Mouse (Mus musculus) limb, embryonic 10.5 days (tissue): ENCODE results near the gene 4930519P11Rik. TPM values are rescaled to one million over a fixed set of nuclear protein-coding genes. Genes with fewer than 3 reads are reported as not detected.

Experiments
- polyA plus RNA-seq: library from polyadenylated mRNA; unstranded; fragments of >200 nt; fragmentation: Nextera tagmentation; extraction: Ambion mirVana; gene quantifications from 2 replicates; pipeline ENCODE4 v1.2.1, GENCODE M21; 2016

Gene 4930519P11Rik
- polyA plus RNA-seq, 1 experiment from 2014 or later = 0.64 TPM

Other genes with a start within 250 kb of the 4930519P11Rik start
- 15.6 and 20.6 TPM in 2 replicates for gene Cdk5rap1, start 240.4 kb downstream of the 4930519P11Rik start, polyA plus RNA-seq
- 2.8 and 3.2 TPM in 2 replicates for gene Snta1, start 205.3 kb downstream of the 4930519P11Rik start, polyA plus RNA-seq
- 54.0 and 59.2 TPM in 2 replicates for gene Cbfa2t2, start 177.0 kb downstream of the 4930519P11Rik start, polyA plus RNA-seq
- 1.1 and 1.6 TPM in 2 replicates for gene 1700003F12Rik, start 66.4 kb downstream of the 4930519P11Rik start, polyA plus RNA-seq
- gene Actl10, start 61.7 kb downstream of the 4930519P11Rik start, polyA plus RNA-seq = 0.16 and 0.28 TPM in 2 replicates
- gene Necab3, start 54.5 kb downstream of the 4930519P11Rik start, polyA plus RNA-seq = 2.0 and 2.1 TPM in 2 replicates
- gene E2f1, start 43.5 kb downstream of the 4930519P11Rik start, polyA plus RNA-seq = 25.4 and 27.3 TPM in 2 replicates
- gene Pxmp4, start 9.7 kb downstream of the 4930519P11Rik start, polyA plus RNA-seq = 11.4 and 14.5 TPM in 2 replicates
- gene Zfp341, start 140 bp downstream of the 4930519P11Rik start, polyA plus RNA-seq = 1.1 TPM in 2 replicates
- gene Chmp4b, start 38.3 kb upstream of the 4930519P11Rik start, polyA plus RNA-seq = 13.6 and 14.6 TPM in 2 replicates
- not detected in 2 replicates for gene Gm14214, start 156.6 kb upstream of the 4930519P11Rik start, polyA plus RNA-seq
- gene Raly, start 177.7 kb upstream of the 4930519P11Rik start, polyA plus RNA-seq = 55.0 and 61.9 TPM in 2 replicates
- gene a, start 178.0 kb upstream of the 4930519P11Rik start, polyA plus RNA-seq = 32.5 and 45.1 TPM in 2 replicates